Mouse (Mus musculus): ENCODE measurements around the gene C2cd4c. TPM values are rescaled to one million over a fixed set of nuclear protein-coding genes. Genes with fewer than 3 reads are reported as not detected.

Gene C2cd4c
- 10 to 100 TPM; 16.8 to 17.1 TPM for total RNA-seq (2021)
- long read RNA-seq, experiment 1, full-length matches to known transcripts: 10 of 14 reads
- long read RNA-seq, experiment 1, partial matches to known transcripts: 0 of 14 reads
- long read RNA-seq, experiment 1, other reads (novel, unspliced or antisense): 4 of 14 reads
- long read RNA-seq, experiment 2, full-length matches to known transcripts: 5 of 8 reads
- long read RNA-seq, experiment 2, partial matches to known transcripts: 0 of 8 reads
- long read RNA-seq, experiment 2, other reads (novel, unspliced or antisense): 3 of 8 reads

- intact Hi-C loops (cut with DNase I): no loop called here
- TF ChIP-seq CTCF (IDR thresholded peaks at IDR 0.05): no peak
- peak within 1 kb of the TSS; percentile 71 for H3K4me3 ChIP-seq
- H3K27ac ChIP-seq: peak within 1 kb of the TSS; percentile 73
- peak; percentile 77 to 78 for DNase-seq (ENCODE audit: extremely low spot score in 1 of 2, low spot score in 2 of 2)
Measured at GRCm38 (mm10) chr10:79613578-79614304, at the start of gene C2cd4c. TSS of gene C2cd4c (minus strand) at chr10:79614025.

GRCm38 (mm10) chr10:79661861-79662260 lies 48.0 kb upstream of the C2cd4c start:
- no peak for TF ChIP-seq CTCF (IDR thresholded peaks at IDR 0.05)
- Histone ChIP-seq H3K4me3 (no peak overlapping the region), H3K27ac (no peak overlapping the region)
- intact Hi-C loops (cut with DNase I): loop anchor here (10.0 kb wide), 2 partner anchors 907 to 1227 kb away; partner anchors contain the start of gene Ccdc105
- no peak for DNase-seq (ENCODE audit: extremely low spot score in 1 of 2, low spot score in 2 of 2)

GRCm38 (mm10) chr10:79660298-79660697 lies 46.5 kb upstream of the C2cd4c start:
- Histone ChIP-seq H3K4me3 (no peak overlapping the region), H3K27ac (no peak overlapping the region)
- intact Hi-C loops (cut with DNase I): loop anchor here (10.0 kb wide), 2 partner anchors 905 to 1225 kb away; partner anchors contain the start of gene Ccdc105
- peak; percentile 33 for TF ChIP-seq CTCF (IDR thresholded peaks at IDR 0.05)
- no peak for DNase-seq (ENCODE audit: extremely low spot score in 1 of 2, low spot score in 2 of 2)

- Histone ChIP-seq H3K4me3 (no peak overlapping the region), H3K27ac (no peak overlapping the region)
- intact Hi-C loops (cut with DNase I): no loop called here
- DNase-seq (ENCODE audit: extremely low spot score in 1 of 2, low spot score in 2 of 2): no peak
- peak; percentile 11; the same call in 1 of the 2 replicates for TF ChIP-seq CTCF (IDR thresholded peaks at IDR 0.05)
Measured at GRCm38 (mm10) chr10:79658829-79659228, 45.0 kb upstream of the C2cd4c start.

- intact Hi-C loops (cut with DNase I): no loop called here
- no peak for TF ChIP-seq CTCF (IDR thresholded peaks at IDR 0.05)
- no peak overlapping the region for H3K4me3 ChIP-seq
- peak in 1 of 2 experiments; percentile 56 for DNase-seq (ENCODE audit: extremely low spot score in 1 of 2, low spot score in 2 of 2)
- H3K27ac ChIP-seq: peak overlapping the region; percentile 33
Measured at GRCm38 (mm10) chr10:79654946-79655395, 41.1 kb upstream of the C2cd4c start.

- H3K4me3 ChIP-seq: no peak overlapping the region
- intact Hi-C loops (cut with DNase I): no loop called here
- H3K27ac ChIP-seq: no peak overlapping the region
- DNase-seq (ENCODE audit: extremely low spot score in 1 of 2, low spot score in 2 of 2): no peak
- no peak for TF ChIP-seq CTCF (IDR thresholded peaks at IDR 0.05)
Measured at GRCm38 (mm10) chr10:79652789-79653188, 39.0 kb upstream of the C2cd4c start.

- no peak overlapping the region for H3K4me3 ChIP-seq
- intact Hi-C loops (cut with DNase I): loop anchor here (1.0 kb wide), 1 partner anchor 54 kb away; no protein-coding TSS in a partner anchor
- peak; percentile 72 to 87 for DNase-seq (ENCODE audit: extremely low spot score in 1 of 2, low spot score in 2 of 2)
- no peak overlapping the region for H3K27ac ChIP-seq
- TF ChIP-seq CTCF (IDR thresholded peaks at IDR 0.05): peak; percentile 90
Measured at GRCm38 (mm10) chr10:79649070-79649751, 35.4 kb upstream of the C2cd4c start.

- TF ChIP-seq CTCF (IDR thresholded peaks at IDR 0.05): no peak
- DNase-seq (ENCODE audit: extremely low spot score in 1 of 2, low spot score in 2 of 2): no peak
- Histone ChIP-seq H3K27ac (no peak within 1 kb of the TSS), H3K4me3 (no peak within 1 kb of the TSS)
- intact Hi-C loops (cut with DNase I): no loop called here
Measured at GRCm38 (mm10) chr10:79645711-79646110, 31.9 kb upstream of the C2cd4c start, which contains the start of gene Odf3l2. TSS of gene Odf3l2 (minus strand) at chr10:79645738.

GRCm38 (mm10) chr10:79638486-79639204 lies 24.8 kb upstream of the C2cd4c start:
- peak overlapping the region; percentile 97 for H3K27ac ChIP-seq
- intact Hi-C loops (cut with DNase I): no loop called here
- DNase-seq (ENCODE audit: extremely low spot score in 1 of 2, low spot score in 2 of 2): peak; percentile 71 to 72
- TF ChIP-seq CTCF (IDR thresholded peaks at IDR 0.05): no peak
- H3K4me3 ChIP-seq: peak overlapping the region; percentile 85

- H3K4me3 ChIP-seq: peak within 1 kb of the TSS; percentile 85
- DNase-seq (ENCODE audit: extremely low spot score in 1 of 2, low spot score in 2 of 2): peak; percentile 84 to 87
- intact Hi-C loops (cut with DNase I): loop anchor here (1.0 kb wide), 1 partner anchor 40 kb away; no protein-coding TSS in a partner anchor
- peak within 1 kb of the TSS; percentile 97 for H3K27ac ChIP-seq
- TF ChIP-seq CTCF (IDR thresholded peaks at IDR 0.05): no peak
Measured at GRCm38 (mm10) chr10:79637128-79638110, 23.6 kb upstream of the C2cd4c start, which contains the start of gene Shc2. TSS of gene Shc2 (minus strand) at chr10:79637918.

All from left cerebral cortex, adult 2 months (tissue).